In genomic region chr11:55542128-55542527, GRCm38 (mm10) we compare ENCODE assay signal across 33 mouse cellular contexts.
"Had no signal": no experiment of that assay in that cellular context is flagged by ENCODE, and none has a peak within 500 bp of the region (broad histone marks: within the 10 kb centered on the region; RNA-seq: fewer than 3 reads in every experiment).

No protein-coding gene starts in this region.

- H3K4me1 ChIP-seq: hindbrain, embryonic 12.5 days; hindbrain, embryonic 15.5 days; intestine, embryonic 15.5 days; kidney, embryonic 15.5 days had no signal

- H3K4me3 ChIP-seq: heart, embryonic 10.5 days; heart, embryonic 12.5 days; heart, embryonic 13.5 days; heart, embryonic 15.5 days; hindbrain, embryonic 12.5 days; hindbrain, embryonic 15.5 days; intestine, embryonic 15.5 days; kidney, embryonic 15.5 days; layer of hippocampus, adult 2 months had no signal

- ATAC-seq: hindbrain, embryonic 16.5 days; hindbrain, postnatal 0 days; inflammation-experienced regulatory T-cells, adult 6 months; intestine, embryonic 15.5 days; intestine, embryonic 16.5 days; intestine, postnatal 0 days had no signal

- H3K9me3 ChIP-seq: heart, embryonic 10.5 days; heart, embryonic 13.5 days; heart, embryonic 15.5 days; hindbrain, embryonic 15.5 days; intestine, embryonic 15.5 days; kidney, embryonic 15.5 days had no signal

- DNase-seq: heart, postnatal 10 days; heart, postnatal 14 days; heart, postnatal 36 days; heart, postnatal 4 days; kidney, adult 11 months; kidney, adult 18-20 months; kidney, adult 2 months; kidney, adult 8-10 months; kidney, adult 9 months; kidney, postnatal 10 days; kidney, postnatal 14 days; kidney, postnatal 25 days; kidney, postnatal 36 days; kidney, postnatal 4 days; layer of hippocampus, adult 9-11 months; layer of hippocampus, postnatal 36 days had no signal

- H3K36me3 ChIP-seq: heart, embryonic 10.5 days; heart, embryonic 12.5 days; heart, embryonic 13.5 days; heart, embryonic 15.5 days; hindbrain, embryonic 15.5 days; intestine, embryonic 15.5 days; kidney, embryonic 15.5 days had no signal

- H3K4me2 ChIP-seq: heart, embryonic 11.5 days; heart, embryonic 12.5 days; heart, embryonic 13.5 days; heart, embryonic 15.5 days; hindbrain, embryonic 12.5 days; hindbrain, embryonic 14.5 days; hindbrain, embryonic 15.5 days; intestine, embryonic 15.5 days; kidney, embryonic 15.5 days had no signal

- H3K27ac ChIP-seq: heart, embryonic 10.5 days; heart, embryonic 13.5 days; heart, embryonic 15.5 days; hindbrain, embryonic 12.5 days; hindbrain, embryonic 14.5 days; hindbrain, embryonic 15.5 days; hindbrain, postnatal 0 days; intestine, embryonic 15.5 days; kidney, embryonic 15.5 days; kidney, postnatal 0 days; layer of hippocampus, adult 2 months had no signal

- H3K27me3 ChIP-seq: heart, embryonic 12.5 days; heart, embryonic 13.5 days; heart, embryonic 15.5 days; hindbrain, embryonic 12.5 days; hindbrain, embryonic 15.5 days; intestine, embryonic 15.5 days; kidney, embryonic 15.5 days had no signal

- H3K9ac ChIP-seq: heart, embryonic 12.5 days; heart, embryonic 13.5 days; heart, embryonic 15.5 days; hindbrain, embryonic 12.5 days; hindbrain, embryonic 14.5 days; hindbrain, embryonic 15.5 days; intestine, embryonic 15.5 days; kidney, embryonic 15.5 days had no signal
